Mouse (Mus musculus) retina, postnatal 7 days (tissue): ENCODE data around the gene Slc19a3.
A peak's percentile ranks its signal among the peaks of the same experiment; 100 is the strongest.
"Not testable (repeated sequence)": the region's sequence is repeated elsewhere in the genome, so short reads cannot be mapped to it uniquely, and the experiment has no call there.

Experiments used
- DNase-seq: peaks from one replicate; pipeline ENCODE4 v3.0.0-alpha.2; 2012; ENCODE audit warnings: low read depth, low spot score

Slc19a3 gene

DNA sequence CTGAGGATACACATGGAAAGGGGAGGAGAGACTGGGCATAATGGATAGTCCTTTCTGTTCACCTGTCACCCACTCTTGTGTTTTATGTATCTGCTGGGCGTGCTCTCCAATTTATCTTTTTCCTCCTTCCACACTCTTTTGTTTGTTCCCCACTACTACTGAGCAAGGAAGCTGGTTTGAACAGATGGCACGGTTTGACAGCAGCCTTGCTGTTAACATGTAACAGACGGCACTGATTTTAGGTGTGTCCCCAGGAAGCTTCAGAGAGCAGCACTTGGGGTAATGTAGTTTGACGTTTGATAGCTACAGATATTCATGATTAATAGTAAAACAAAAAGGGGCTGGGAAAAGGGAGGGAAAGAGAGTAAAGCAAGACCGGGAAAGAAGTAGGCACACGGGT is 30.8 kb downstream of the Slc19a3 start:
- no peak for DNase-seq

DNA sequence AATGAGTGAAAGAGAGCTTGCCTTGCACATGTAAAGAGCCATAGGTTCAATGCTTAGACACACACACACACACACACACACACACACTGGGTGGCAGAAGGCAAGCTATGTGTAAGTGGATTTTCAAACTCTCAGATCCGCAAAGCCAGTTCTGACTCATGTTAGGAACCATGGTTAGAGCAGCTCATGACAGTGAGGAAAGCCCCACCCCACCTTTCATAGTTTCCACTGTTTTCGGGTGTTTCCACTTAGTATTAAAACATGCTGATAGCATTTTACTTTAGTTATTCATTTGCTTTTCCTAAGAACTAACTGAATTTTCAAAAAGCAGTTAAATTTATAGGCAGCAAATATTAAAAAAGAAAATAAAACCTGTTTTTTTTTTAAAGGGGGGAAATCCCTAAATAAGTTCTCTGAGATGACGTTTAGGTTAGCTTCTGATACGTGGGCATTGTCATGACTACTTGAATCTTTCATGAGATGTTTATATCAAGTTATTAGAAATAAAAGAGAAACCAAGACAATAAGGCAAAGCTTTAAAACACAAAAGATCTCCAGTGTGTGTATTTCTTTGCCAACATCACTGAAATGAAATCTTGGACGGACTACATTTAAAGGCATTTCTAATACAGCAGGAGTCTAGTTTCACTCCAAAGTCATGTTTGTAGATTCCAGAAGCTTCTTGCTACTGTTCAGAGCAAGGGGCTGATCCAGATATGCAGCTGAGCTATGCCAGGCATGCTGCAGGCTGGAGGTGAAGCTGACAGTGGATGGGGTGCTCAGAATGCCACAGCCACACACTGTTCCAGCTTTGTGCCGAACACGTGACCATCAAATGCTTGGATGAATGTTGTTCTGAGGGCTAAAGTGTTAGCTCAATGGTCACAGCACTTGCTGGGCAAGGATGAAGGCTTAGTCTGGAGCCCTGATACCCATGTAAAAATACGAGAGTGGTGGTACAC is 31.7 kb downstream of the Slc19a3 start:
- no peak for DNase-seq

DNA sequence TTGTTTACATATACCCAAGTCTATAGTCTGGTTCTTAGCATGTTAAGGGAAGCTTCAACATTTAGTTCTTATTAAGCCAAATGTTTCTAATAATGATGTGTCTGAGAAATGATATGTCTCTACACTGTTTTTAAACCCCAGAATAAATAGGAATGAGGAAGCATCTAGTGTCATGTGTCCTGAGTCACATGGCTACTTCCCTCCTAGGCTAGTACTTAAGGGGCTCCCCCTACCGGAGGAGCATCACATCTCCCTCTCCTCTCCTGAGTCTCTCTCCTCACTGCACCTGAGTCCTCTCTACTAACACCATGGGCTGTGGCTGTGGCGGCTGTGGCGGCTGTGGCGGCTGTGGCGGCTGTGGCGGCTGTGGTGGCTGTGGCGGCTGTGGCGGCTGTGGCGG is 37.9 kb downstream of the Slc19a3 start, which contains the start of gene Gm47959:
TSS of gene Gm47959 (plus strand) at position 243 of the 400 bp plus-strand sequence.
- DNase-seq, result not testable (repeated sequence)

DNA sequence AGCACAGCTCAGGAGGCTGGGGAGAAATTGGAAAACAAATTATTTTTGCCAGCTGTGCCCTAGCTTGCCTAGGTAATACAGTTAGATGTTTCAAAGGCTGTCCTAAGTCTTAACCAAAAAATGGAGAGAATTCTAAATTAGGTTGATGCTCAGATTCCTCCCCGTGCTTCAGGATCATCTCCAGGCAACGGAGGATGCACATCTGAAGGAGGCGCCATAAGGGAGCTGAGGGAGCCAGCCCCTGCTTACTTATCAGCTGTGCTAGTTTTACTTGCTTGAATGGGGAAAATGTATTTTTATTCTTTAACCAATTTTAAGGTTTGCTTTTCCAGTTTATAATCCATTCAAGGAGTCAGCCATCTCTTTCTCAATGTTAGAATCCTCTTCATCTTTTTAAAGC is 44.3 kb downstream of the Slc19a3 start:
- DNase-seq, result no peak

DNA sequence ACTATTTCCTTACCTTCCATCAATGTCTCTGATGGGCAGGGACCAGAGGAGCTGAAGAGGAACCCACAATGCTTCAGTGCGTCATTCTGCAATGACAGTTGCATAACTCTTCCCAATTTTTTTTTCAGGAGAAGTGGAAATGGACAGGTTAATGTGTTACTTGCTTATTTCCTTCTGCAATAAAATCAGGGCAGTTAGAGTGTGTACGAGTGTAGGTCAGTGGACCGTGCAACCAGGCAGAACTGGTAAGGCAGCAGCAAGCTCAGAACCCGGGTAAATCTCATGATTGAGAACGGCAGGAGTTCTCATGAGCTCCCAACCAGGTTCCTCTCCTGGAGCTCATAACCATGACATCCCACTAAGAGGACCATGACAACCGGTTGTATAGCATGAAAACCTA is 46.2 kb downstream of the Slc19a3 start:
- DNase-seq, result no peak

DNA sequence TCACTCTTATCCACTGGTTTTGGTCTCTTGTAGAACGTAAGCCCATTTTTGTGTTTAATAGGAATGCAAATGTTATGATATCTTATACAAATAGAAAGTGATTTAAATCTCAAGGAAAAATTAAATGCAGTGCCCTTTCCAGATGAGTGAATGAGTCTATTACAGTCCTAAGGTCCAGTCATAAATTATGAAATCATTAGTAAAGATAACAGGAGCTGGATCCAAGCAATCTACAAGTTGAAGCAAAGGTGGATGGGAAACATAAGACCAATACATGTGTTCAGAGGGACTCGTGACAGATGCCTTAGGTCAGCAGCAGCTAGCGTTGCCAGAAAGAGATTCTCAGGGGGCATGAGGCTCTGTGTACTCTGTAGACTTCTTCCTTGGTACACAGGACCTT is 46.7 kb downstream of the Slc19a3 start:
- DNase-seq, result no peak

DNA sequence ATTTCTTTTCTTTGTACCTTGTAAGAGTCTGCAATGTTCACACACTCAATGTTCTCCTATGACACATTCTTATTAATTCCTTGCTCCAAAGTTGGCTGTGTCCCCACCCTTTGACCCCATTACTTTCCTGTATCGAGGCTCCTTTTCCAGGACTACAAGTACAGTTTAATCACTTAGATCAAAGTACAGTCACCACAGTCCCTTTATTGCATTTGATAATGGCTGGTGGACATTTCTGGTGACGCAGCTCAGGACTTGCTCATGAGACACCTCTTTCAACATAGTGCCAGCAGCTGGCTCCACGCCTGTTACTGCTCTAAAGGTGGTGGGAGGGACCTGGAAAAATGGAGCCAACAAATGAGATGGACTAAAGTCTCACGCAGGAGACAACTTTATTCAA is 47.2 kb downstream of the Slc19a3 start:
- no peak for DNase-seq

DNA sequence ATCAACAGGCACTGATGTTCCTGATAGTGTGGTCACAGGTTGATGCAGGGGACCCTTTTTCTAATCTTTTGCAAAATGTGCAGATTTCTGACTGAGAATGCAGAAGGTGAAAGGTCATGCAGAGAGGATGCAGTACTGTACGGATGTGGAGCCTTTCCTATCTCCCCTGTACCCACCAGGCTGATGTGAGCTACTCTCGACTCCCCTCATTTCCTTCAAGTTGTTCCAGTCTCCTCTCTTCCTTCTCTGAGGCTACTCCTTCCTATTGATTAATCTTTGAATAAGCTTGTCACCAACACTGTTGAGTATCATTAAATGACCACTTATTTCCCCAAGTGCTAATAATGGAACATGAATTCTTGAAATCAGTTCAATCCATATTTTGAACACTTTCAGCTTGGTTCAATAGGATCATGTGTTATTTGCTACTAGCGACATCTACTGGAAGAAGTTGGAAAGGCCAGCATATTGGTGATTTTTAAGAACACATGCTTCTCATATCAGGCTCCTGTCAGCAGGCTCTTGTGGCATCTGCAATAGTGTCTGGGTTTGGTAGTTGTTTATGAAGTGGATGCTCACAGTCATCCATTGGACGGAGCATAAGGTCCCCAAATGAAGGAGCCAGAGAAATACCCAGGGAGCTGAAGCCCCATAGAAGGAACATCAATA is 50.6 kb downstream of the Slc19a3 start:
- DNase-seq, result peak; percentile 43

DNA sequence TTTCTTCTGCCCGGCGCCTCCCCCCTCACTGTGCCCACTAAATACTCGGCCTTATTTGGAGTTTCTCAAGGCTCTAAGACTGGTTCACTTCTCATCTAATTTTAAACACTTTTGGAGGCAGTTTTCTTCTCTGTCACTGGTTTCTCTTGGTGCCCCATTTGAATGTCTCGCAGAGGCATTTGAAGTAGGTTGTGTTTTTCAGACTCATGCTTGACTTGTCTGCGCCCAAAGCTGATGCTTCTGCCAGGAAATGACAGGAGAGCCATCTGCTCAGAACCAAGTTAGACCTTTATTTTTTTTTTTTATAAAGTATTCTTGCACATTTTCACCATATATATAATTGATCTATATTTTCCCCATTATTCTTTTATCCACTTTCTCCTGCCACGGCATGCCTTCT is 51.5 kb downstream of the Slc19a3 start:
- no peak for DNase-seq

DNA sequence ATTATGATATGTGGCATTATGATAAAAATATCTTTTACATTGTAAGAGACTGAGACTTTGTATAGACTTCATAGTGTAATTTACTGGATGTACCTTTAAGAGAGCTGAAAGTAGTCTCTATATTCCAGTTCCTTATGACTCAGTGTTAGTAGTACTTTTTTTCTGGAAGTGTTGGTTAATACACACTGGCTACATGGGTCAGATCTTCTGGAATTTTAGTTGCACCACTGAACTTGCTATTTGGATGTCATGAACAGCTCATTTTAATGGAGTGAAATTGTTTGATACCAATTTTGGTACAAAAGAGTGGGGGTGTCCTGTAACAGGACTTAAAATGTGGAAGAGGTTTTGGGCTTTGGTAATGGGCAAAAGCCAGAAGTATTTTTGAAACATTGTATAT is 60.4 kb downstream of the Slc19a3 start:
- DNase-seq, result no peak

DNA sequence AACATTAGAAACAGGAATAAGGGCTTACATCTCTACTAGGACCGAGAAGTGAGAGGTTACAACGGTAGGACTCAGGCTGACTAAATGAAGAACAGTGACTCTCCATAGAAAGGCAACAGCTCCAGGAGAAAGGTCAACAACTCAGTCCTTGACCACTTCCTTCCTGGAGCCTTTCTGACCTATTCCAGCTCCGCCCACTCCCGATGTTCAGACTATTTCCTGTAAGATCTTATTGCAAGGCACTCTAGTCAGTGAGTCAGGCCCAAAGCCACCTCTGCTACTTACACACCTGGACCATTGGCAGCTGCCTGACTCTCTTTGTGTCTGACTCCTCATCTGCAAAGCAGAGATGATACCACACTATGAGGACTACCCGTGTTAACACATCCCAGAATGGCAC is 62.5 kb downstream of the Slc19a3 start:
- DNase-seq, result no peak

DNA sequence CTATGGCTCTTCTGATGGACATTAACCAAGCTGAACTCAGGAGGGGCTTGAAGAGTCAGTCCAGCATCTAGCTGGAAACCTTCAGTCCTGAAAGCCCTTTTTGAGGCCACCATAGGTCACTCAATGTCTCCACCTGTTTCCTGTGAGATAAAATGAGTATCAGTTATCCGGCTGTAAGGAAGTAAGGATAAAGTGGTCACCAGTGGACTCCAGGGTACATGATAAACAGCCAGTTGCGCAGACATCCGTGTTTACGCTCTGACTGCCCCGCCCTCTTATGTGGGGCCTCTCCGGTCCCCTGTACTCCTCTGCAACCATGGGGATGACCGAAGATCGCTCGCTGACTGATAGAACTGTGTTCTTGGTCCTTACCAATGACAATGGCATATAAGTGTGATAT is 63.9 kb downstream of the Slc19a3 start:
- DNase-seq, result no peak

DNA sequence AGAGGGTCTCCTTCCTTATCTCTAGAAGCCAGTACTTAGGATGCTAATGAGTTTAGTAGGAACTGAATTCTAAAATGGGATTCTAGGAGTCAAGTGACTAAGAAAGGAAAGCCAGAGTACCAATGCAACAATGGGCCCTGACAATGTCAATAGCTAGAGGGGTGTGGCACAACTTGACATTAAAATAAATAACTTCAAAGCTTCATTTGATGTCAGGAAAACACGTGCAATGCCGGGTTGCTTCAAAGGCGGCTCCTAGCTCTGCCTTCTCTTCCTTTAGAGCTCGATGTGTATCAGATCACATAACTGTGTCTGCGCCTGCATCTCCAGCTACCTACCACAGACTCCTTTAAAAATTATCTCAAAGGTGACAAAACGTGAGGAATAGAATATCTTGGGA is 64.3 kb downstream of the Slc19a3 start:
- DNase-seq, result no peak

DNA sequence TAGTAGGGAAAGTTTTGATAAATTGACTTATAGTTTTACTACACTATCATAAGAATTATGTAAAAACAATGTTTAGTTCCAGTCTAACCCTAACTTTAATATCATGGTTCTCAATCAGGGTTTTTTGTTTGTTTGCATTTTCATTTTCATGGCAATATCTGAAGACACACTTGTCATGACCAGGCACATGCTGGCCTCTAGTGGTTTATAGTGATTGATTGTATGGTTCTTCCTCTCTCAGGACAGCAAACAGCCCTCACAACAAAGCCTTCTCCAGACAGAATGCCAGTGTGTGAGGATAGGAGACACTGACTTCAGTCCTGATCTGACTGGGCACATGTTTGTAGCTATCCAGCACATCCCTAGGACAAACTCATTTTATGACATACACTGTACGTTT is 65.0 kb downstream of the Slc19a3 start:
- no peak for DNase-seq

DNA sequence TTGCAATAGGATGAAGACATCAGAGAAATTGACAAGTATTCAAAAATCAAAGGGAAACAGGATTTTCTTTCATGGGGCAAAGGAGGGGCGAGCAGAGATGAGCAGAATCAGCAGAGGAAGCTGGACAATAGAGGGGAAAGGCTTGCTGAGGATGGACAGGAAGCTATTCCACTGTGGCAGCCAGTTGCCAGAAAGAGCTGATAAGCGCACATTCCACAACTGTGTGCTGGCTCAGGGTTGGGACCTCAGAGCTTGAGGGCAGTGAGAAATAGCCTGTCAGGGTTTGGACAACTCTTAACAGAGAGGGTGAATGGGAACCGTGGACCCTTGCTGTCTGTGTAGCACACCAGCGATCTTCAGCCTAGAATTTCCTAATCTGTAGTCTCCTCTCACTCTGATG is 66.2 kb downstream of the Slc19a3 start:
- DNase-seq, result no peak

DNA sequence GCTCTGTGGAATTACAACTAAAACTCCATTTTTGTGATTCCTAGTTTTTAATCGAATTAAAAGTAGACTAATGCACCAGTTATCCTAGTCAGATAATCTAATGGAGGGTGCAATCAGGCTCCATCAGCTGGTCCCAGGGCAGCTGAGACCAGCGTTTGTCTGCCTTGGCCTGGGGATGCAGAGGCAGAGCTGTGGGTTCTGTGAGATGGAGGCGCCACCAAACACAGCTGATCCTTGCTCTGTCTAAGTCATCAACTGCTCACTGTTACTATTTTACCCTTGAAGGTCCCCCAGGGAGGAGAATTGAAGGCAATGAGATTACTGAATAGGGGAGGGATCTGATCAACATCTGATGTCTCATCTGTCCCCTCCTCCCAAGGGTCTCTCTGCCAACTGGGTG is 71.8 kb downstream of the Slc19a3 start:
- DNase-seq, result no peak
